Mouse (Mus musculus): ENCODE measurements around the gene Mios.
A peak's percentile ranks its signal among the peaks of the same experiment; 100 is the strongest.

Mios gene

DNA sequence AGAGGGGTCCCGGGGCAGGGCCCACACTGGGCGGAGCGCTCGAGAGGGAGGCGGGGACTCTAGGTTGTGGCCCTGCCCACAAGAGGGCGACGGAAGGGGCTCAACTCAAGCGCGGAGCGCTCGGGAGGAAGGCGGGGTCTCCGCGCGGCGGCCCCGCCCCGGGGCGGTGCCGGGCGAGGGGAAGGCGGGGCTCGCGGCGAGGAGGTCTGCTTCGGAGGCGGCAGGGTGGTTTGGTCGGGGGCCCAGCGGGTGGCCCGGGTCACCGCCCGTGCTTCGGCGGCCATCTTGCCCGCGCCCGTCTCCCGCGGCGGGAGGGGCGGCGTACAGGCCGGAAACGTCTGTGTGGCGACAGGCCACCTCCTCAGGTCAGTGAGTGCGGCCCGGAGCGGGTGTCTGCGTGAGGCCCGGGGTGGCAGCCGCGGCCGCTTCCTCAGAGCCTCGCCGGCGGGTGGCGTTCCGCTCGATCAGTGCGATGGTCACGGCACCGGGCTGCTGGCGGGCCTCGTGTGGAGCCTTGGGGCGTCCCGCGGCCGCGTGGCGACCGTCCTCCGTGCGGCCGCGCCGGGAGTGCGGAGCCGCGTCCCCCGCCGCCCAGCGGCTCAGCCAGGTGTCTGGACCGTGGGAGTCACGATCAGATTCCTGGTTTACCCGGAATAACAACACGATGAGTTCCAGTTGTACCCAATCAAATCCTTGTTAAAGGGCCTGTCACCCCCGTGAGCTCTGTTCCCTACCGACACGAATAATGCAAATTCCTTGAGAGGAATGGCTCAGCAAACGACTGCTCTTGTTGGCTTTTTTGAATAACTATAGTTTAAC is at the start of gene Mios:
TSS of gene Mios (plus strand) at position 176 of the 819 bp plus-strand sequence.
- DNase-seq (ENCODE audit: low spot score): peak; percentile 88

DNA sequence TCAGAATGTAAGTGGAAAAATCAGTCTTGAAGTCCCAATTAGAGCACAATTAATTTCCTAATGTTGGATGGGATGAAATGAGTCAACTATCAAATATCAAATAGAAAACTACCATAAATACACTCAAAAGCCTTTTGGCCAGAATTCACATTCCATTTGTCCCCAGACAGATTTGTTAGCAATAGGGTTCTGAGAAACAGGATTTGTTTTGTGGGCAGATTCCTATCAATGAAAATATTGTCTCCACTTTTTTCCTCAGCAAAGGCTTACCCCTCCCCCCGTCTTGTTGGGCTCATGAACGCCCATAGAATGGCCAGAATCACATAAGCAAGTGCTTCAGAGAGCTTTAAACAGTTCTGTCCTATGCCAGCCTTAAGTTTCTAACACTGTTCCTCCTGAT is 49.0 kb upstream of the Mios start:
- DNase-seq (ENCODE audit: low spot score): no peak

DNA sequence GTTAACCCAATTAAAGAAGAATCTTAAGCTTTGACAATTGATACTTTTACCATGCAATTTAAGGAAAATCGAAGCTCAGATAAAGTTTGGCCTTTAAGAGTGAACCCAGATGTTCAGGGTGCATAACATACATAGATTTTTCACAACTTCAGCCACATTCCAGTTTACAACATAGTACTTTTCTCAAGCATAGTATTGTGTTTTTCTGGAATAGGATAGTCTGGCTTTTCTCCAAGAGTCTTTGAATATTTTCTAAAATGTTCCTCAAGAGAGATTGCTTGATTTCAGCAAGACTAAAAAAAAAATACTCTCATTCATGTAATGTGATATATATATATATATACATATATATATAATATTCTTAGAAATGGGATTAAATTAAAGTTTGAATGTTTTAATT is 44.3 kb upstream of the Mios start:
- DNase-seq (ENCODE audit: low spot score): no peak

DNA sequence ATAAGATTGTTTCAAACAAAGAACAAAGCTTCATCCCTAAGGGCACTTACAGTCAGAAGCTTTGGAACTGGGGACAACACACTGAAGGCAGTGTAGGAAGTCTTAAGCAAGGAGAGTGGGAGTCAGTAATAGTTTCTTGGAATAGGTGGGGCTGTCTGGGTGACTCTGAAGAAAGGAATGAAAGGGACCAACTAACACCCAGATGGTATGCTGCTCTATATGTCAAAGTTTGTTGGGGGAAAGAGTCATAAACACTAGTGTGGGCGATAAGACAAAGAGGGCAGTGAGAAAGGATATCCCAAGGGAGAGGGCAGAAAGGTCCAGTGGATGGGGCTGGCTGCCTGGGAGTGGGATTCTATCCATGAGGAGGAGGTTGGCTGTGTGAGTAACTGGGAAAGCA is 36.9 kb upstream of the Mios start:
- DNase-seq (ENCODE audit: low spot score): no peak

DNA sequence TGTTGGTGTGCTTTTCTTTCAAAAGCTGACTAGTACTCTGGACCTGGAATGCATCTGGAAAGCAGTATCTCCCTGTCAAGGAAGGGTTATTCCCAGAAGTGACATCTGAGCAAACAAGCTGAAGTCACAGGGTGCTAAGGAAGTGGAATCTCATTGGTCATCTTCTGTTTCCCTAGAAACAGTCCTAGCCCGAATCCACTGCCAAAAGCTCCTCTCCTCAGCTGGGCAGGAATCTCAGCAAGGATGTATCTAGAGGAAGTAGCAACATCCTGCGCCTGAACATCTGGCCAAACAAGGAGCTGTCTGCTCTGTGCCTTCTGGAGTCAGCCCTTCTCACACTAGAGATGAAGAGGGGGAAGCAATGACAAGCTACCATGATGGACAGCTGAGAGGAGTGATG is 35.0 kb upstream of the Mios start:
- no peak for DNase-seq (ENCODE audit: low spot score)

DNA sequence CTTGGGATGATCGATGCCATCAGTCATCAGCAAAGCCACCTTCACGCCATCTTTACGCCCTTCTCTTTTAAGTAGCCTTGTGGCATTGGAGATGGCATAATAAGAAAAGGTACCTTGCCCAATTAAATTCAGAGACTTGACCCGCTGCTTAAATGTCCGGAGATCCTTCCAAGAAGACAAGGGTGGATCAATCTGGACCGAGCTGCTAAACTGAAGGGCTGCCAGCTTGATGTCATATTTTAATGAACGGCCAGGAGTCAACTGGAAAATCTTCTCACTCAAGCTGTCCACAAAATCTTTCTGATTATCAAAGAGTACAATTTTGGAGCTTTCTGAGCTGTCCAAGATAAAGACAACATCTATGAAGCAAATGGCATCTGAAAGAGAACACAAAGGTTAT is 33.7 kb upstream of the Mios start:
- no peak for DNase-seq (ENCODE audit: low spot score)

DNA sequence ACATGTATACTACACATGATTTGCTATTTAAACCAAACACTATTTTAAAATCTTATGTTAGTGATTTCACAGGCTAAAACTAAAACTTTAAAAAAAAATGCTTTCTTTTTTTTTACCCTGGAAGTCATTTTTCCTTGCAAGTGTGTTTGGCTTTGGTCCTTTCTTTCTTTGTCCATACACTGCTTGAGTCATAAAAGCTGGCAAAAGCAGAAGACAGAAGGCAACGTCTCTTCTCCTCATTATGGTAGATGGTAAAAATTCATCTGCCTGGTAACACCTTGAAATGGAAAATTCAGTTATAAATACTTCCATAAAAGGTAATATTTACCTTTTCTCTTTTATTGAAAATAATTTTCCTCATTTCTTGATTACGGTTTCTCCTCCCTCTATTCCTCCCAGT is 32.9 kb upstream of the Mios start:
- DNase-seq (ENCODE audit: low spot score): no peak

DNA sequence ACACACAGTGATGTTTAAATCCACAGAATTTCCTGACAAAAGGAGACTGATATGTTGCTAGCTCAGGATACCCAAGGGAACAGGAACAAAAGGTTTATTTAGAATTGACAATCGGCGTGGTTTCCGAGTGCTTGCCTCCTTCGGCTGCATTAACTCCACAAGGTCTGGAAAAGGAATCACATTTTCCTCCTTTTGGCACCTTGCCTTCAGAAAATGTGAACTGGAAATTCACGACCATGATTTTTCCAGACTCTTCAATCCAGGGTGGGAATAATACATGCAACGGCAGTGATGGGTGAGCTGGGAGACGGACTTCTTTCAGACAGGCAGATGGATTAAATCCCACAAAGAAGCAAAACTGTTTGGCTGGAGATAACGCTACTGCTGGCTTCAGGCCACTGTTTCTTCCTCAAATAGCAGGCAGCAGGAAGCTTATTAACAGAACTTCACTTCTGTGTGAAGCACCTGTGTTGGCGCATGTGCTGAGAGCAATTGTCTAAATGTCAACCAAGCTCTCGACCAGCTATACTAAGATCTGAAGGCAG is 30.6 kb upstream of the Mios start:
- DNase-seq (ENCODE audit: low spot score): no peak

DNA sequence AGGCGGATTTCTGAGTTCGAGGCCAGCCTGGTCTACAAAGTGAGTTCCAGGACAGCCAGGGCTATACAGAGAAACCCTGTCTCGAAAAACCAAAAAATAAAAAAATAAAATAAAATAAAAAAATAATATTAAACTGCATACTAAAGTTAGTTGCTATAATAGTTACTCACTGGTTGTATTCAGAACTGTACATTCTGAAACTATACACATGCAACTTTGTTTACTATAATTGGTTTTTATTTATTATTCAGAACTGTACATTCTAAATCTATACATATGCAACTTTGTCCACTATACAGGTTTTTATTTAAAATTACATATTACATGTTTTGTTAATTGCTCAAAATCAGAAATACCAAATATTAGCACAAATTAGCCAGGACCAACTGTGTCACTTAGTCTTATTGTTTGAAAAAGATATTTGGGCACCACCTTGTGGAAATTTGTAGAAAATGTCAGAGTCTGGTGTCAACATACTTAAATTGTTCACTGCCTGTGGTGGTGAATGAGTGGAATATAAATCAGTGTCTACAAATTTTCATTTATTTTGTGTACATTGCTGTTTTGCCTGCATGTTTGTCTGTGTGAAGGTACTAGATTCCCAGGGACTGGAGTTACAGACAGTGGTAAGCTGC is 20.3 kb upstream of the Mios start:
- DNase-seq (ENCODE audit: low spot score): peak; percentile 46

DNA sequence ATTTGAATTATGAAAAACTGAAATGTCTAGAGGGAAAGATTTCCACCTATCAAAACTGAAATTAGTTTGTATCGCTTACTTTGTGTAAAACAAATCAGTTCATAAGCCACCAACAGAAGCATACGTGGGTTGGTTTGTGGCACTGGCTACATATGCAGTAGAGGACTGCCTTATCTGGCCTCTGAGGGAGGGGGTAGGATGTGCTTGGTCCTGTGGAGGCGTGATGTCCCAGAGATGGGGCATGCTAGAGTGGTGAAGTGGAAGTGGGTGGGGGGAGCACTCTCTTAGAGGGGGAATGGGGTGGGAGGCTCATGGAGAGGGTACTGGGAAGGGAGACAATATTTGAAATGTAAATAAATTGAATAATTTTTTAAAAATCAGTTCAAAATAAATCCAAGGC is 19.1 kb upstream of the Mios start:
- DNase-seq (ENCODE audit: low spot score): no peak

DNA sequence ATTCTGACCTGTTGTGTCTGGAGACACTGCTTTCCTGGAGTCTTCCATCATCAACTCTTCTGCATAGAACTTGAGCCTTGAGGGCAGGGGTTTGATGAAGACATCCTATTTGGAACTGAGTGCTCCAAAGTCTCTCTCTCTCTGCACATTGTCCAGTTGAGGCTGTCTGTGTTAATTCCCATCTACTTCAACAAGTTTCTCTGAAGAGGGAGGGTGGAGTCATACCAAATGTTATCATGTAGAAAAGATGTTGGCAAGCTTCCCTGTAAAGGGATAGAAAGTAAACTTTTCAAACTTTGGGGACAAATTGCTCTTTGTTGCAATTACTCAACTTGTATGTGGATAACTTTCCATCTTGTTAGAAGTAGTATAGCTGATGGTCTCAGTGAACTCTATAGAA is 16.5 kb upstream of the Mios start, which contains the start of gene Col28a1:
TSS of gene Col28a1 (minus strand) at position 101 of the 400 bp plus-strand sequence.
- no peak for DNase-seq (ENCODE audit: low spot score)

DNA sequence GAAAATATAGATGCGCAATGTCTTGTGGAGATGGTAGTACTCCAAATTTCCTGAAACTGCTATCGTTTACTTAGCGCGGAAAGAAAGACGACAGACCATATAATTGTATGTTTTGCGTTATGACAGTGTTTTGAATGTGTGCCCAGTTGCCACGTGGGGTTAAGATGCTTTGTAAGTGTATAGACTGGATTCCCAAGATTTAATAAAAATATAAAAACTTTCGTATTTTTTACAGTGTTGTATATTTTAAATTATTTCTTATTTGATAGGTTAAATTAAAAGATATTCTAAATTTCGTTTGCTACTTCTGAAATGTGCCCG is 804 bp downstream of the Mios start:
- peak; percentile 36 for DNase-seq (ENCODE audit: low spot score)

DNA sequence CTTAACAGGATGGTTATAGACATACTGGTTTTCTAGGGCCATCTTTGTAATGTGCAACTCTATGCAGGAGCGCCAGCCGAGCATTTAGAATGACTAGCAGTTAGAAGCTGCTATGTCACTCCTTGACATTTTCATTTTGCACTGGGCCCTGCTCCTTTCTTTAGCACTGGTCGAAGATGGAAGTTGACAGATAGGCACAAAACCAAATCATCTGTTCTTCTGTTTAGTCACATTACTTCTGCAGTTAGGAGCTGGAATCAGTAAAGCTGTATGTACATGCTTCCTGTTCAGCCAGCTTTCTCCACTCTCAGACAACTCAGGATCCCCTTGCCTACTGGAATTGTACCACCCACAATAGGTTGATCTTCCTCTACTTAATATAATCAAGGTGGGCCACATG is 1.6 kb downstream of the Mios start:
- peak; percentile 8 for DNase-seq (ENCODE audit: low spot score)

DNA sequence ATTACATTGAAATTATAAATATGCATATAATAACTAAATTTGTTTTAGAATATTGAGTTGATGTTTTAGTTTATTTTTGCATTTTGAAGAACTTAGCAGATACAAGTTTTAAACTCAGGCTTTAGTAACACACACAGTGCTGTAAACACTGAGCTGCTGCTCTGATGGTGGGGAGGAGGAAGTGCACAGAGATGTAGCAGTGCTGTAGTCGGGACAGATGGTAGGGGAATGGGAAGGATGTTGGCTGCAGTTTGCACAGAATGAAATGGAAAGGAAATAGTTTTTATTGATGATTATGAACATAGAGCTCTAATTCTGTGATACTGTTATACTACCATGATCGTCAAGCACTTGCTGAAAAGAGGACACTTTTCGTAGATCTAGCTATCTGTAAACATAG is 18.0 kb downstream of the Mios start:
- DNase-seq (ENCODE audit: low spot score): no peak

DNA sequence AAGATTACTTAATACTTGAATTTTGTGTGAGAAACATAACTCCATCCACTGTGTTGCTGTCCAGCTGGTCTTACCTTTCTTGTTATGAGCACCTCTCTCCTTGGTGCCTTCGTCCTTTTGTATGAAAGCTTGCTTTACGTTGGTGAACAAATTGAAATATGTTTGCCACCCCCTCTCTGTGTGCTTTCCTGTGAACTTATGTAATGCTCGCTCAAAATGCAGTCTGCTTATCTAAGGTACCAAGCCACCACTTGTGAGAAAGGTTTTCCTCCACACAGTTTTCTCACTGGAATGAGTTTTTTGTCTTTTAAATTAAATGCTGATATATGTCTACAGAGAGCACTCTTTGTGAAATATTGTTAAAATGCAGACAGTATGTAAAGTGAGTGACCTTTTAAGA is 19.6 kb downstream of the Mios start:
- DNase-seq (ENCODE audit: low spot score): no peak

DNA sequence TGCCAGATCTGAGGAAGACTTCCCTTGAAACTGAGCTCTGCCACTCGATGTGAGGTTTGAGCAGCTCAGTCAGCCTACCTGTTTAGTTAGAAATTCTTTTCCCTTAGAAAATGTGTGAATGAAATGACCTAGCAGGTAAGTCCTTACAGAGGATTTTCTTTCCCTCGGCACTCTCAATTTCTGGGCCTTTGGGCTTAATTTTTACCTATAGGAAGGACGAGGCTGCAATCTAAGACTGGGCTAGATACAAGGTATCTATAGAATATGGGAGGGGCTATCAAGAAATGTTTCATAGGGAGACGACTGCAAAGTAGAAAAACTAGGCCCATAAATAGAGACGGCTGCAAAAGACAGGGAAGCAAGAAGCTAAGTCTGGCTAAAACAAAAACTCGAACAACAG is 49.3 kb downstream of the Mios start:
- DNase-seq (ENCODE audit: low spot score): peak; percentile 27

DNA sequence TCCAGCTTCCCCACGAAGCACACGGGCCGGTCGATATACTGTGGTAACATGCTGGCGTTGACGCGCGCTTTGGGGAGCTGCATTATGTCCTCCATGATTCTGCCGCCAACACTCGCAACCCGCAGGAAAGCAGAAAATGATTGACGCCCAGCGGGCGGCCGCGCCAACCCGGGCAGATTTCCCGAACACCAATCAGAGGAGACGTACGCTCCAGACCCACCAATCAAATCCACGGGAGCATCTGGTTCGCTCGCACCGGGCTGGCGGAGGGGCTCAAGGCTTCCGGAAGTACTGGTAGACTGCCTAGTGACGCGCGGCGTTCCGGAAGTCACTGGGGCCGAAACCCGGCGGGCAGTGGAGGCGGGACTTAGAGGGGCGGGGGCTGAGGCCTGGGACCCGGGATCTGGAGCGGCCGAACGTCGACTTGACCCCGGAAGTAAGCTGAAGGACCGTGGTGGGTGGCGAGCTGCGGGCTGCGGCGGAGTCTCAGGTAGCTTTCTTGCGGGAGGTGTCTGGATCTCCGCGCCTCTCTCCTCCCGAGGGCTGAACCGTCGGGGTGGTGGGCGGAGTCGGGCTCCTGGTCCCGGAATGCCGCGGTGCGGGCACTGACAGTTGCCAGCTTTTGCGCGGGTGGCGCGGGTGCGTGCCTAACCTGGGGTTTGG is 50.1 kb downstream of the Mios start, which contains the start of the genes Rpa3, Umad1 and Gm45062:
TSS of gene Rpa3 (minus strand) at position 170 of the 663 bp plus-strand sequence.
TSS of gene Umad1 (plus strand) at position 285 of the 663 bp plus-strand sequence.
TSS of gene Gm45062 (plus strand) at position 447 of the 663 bp plus-strand sequence.
- DNase-seq (ENCODE audit: low spot score): peak; percentile 98

DNA sequence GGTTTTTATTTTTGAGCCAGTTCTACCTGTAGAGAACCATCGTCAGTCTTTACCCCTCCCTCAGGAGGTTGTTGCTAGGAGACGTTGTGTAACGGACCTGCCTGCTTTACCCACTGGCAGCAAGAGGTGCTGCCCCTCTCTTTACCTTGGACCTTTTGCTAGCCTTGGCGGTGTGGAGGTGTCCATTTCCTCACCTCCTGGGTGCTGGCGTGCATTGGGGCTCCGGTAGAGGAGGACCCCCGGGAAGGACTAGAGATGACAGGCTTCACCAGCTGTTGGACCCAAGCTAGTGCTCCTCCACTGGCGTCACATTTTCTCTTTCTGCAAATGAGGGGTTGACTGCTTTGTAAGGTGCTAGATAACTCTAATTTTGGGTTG is 50.6 kb downstream of the Mios start:
- no peak for DNase-seq (ENCODE audit: low spot score)

DNA sequence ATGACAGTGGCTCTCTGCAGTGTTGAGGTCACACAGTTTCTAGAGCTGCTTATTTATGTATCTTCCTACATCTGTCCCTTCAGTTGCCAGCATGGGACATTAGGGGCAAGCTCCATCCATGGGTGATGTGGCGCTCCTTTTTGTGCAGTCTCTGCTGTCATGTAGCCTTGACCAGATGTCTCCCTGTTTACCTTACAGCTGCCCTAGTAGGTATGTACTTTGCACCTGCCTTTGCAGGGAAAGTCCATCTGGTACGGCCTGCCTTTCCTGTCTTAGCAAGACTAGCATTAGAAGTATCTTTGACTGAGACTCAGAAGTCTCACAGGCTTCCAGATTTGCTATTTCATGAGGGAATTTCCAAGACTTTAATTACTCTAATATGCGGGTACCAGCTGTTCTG is 62.0 kb downstream of the Mios start:
- no peak for DNase-seq (ENCODE audit: low spot score)

DNA sequence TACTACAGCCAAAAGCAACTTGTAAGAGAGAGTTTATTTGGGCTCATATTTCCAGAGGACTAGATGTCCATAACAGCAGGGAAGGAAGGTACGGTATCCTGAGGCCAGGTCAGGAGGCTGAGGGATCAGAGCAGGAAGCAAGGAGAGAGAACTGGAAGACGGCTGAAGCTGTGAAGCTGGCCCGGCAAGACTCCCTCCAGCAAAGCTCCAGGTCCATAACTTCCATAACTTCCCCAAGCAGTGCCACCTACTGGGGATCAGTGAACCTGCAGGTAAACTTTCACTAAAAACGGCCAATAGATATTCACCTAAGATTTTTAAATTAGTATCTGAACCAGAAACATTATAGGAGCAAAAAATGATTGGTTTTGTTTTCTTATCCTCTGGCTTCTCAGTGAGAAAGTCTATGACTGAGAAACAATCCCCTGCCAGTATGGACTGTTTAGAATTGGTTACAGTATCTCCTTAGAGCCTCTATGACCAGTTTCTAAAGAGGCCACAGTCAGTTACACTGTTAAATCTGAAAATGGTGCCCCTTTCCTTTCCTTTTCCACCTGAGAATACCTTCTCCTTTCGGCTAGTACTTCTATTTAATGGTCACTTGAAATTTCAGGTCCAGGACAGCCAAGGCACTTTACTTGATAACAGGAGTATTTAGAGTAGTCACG is 65.5 kb downstream of the Mios start:
- DNase-seq (ENCODE audit: low spot score): peak; percentile 46

DNA sequence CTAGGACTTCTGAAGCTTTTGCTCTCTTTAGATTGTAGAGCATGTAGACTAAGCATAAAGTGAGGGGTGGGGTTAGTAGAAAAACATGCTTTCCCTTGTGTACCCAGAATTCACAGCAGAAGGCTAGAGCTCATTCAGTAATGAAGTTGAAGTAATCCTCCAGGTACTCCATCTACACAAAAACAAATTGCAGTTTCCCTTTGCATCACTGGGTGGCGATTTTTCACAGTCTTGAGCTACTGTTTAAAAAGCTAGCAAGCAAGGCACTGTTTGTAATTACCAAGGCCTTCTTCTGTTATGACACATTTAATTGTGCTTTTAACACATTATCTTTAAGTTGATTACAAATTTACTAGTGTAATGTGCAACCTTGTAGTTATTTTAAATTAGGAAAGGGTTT is 66.1 kb downstream of the Mios start:
- DNase-seq (ENCODE audit: low spot score): peak; percentile 74

DNA sequence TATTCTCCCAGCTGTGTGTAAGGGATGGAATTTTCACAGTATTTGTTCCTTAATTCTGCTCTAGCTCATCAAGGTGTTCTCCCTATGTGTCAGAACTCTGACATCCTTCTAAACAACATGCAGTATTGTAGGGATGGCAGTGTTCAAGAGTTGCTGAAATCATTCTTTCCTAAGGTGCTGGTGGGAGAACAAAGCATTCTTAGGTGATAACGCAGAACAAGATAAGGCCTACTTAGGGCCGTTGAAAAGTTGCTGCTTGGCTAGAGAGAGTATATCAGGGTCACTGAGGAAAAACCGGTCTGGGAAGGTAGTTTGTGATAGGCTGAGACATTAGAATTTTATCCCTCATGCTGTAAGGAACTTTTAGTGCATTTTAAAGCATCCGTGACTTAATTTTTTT is 67.4 kb downstream of the Mios start:
- no peak for DNase-seq (ENCODE audit: low spot score)
